Mouse (Mus musculus): ENCODE results near the gene Itga7.

DNA sequence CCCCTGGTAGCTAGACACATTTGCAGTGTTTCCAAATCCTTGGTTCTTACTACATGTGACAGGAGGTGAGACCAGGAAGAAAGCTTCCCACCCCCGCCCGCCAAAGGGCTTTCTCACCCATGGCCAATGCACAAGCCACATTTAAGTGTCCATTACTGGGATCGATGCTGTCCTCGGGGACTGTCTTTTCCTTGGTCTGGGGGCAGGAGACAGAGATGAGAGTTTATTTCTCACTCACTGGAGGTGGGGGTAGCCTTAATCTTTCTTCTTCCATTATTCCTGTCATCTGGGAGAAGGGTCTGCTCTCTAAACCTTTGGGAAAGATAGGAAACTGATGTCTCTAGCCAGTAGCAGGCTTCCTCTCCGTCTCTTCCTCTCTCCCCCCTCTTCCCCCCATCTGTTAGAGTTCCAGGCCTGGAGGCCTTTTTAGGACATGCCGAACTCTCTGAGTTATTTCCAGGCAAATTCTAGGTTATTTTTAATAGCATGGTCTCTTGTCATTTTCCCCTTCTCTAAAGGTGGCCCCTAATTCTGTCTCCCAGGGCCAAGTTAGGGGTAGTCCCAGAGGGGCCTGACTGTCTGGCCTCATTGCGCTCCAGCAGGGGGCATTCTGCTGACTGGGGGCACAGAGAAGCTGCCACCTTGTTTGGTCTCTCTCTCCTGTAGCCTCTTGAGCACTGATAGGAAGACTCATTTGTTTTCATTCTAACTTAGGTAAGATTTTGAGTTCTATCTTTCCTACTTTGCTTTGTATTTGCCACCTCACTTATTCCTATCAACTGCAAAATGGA, 1.6 kb downstream of the Itga7 start:
- no peak for TF ChIP-seq POLR2A (IDR thresholded peaks at IDR 0.05; ENCODE audit: low read depth, low read length)
- no peak for TF ChIP-seq CTCF (IDR thresholded peaks at IDR 0.05; ENCODE audit: extremely low read depth, insufficient read length, insufficient replicate concordance, low read depth, low read length)
